Mouse (Mus musculus) adrenal gland, postnatal 14 days (tissue): ENCODE measurements around the gene Lypd6b. TPM values are rescaled to one million over a fixed set of nuclear protein-coding genes. Genes with fewer than 3 reads are reported as not detected.
A peak's percentile ranks its signal among the peaks of the same experiment; 100 is the strongest.

Experiments
- DNase-seq: peaks from one replicate; pipeline ENCODE4 v3.0.0; 2021; ENCODE audit warnings: mixed read lengths
- total RNA-seq: library from RNA; stranded (reverse); gene quantifications from 2 replicates; pipeline ENCODE4 v1.2.3, GENCODE M21; 2021

Gene Lypd6b
- total RNA-seq, 1 experiment from 2014 or later = 0.15 TPM

- DNase-seq = no peak
Measured at GRCm38 (mm10) chr2:49942100-49942499, 154.6 kb downstream of the Lypd6b start.

GRCm38 (mm10) chr2:49951681-49952080, 164.2 kb downstream of the Lypd6b start:
- DNase-seq = no peak

- DNase-seq = no peak
Measured at GRCm38 (mm10) chr2:49952632-49953293, 165.3 kb downstream of the Lypd6b start.

GRCm38 (mm10) chr2:49957449-49957848, 170.0 kb downstream of the Lypd6b start:
- DNase-seq = peak; percentile 87

- DNase-seq = peak; percentile 27
Measured at GRCm38 (mm10) chr2:49961991-49962390, 174.5 kb downstream of the Lypd6b start.

- DNase-seq = no peak
Measured at GRCm38 (mm10) chr2:49964899-49965298, 177.4 kb downstream of the Lypd6b start.

- peak; percentile 38 for DNase-seq
Measured at GRCm38 (mm10) chr2:49967748-49968147, 180.3 kb downstream of the Lypd6b start.

- DNase-seq = no peak
Measured at GRCm38 (mm10) chr2:49970990-49971389, 183.5 kb downstream of the Lypd6b start.

- DNase-seq = no peak
Measured at GRCm38 (mm10) chr2:49978606-49979005, 191.1 kb downstream of the Lypd6b start.

- no peak for DNase-seq
Measured at GRCm38 (mm10) chr2:49979991-49980390, 192.5 kb downstream of the Lypd6b start.

- DNase-seq = no peak
Measured at GRCm38 (mm10) chr2:49983021-49983420, 195.5 kb downstream of the Lypd6b start.

GRCm38 (mm10) chr2:49984780-49985179, 197.3 kb downstream of the Lypd6b start:
- no peak for DNase-seq

- DNase-seq = no peak
Measured at GRCm38 (mm10) chr2:49995841-49996240, 208.4 kb downstream of the Lypd6b start.

- DNase-seq = no peak
Measured at GRCm38 (mm10) chr2:49997216-49997615, 209.7 kb downstream of the Lypd6b start.

Other genes with a start within 250 kb of the Lypd6b start
- gene Kif5c, start 168.4 kb upstream of the Lypd6b start, total RNA-seq = 7.0 and 10.0 TPM in 2 replicates